Mouse (Mus musculus) kidney, embryonic 16.5 days (tissue): Measurements from ENCODE around the gene Cenpa. TPM values are rescaled to one million over a fixed set of nuclear protein-coding genes. Genes with fewer than 3 reads are reported as not detected.
"Not testable (repeated sequence)": the region's sequence is repeated elsewhere in the genome, so short reads cannot be mapped to it uniquely, and the experiment has no call there.

Source experiments
- ATAC-seq: fragments of 200-750 bp; cut with Nextera tagmentation; 2 replicates; pipeline ENCODE4 v1.8.0; 2017; ENCODE audit warnings: moderate TSS enrichment; ENCODE audit not compliant: low FRiP score, low TSS enrichment
- H3K27ac ChIP-seq: fragments of 300-500 bp; sonication (generic); 2 replicates; pipeline ENCODE4 v1.5.1; 2014; ENCODE audit warnings: low read length
- H3K27me3 ChIP-seq: fragments of 300-500 bp; sonication (generic); 2 replicates; pipeline ENCODE4 v1.6.1; 2014; ENCODE audit warnings: low read length, control low read depth, mixed read lengths; ENCODE audit not compliant: insufficient read depth
- H3K36me3 ChIP-seq: fragments of 300-500 bp; sonication (generic); 2 replicates; pipeline ENCODE4 v1.6.1; 2014; ENCODE audit warnings: low read length, control low read depth, mixed read lengths; ENCODE audit not compliant: insufficient read depth
- H3K4me1 ChIP-seq: fragments of 300-500 bp; sonication (generic); 2 replicates; pipeline ENCODE4 v1.6.1; 2014; ENCODE audit warnings: low read length, control low read depth, mixed read lengths; ENCODE audit not compliant: insufficient read depth
- H3K4me2 ChIP-seq: fragments of 300-500 bp; sonication (generic); replicated peaks from 2 replicates; pipeline ENCODE4 v1.6.1; 2014; ENCODE audit warnings: low read depth, low read length
- H3K4me3 ChIP-seq: fragments of 300-500 bp; sonication (generic); 2 replicates; pipeline ENCODE4 v1.5.1; 2014; ENCODE audit warnings: mild to moderate bottlenecking, low read length
- H3K9ac ChIP-seq: fragments of 300-500 bp; sonication (generic); replicated peaks from 2 replicates; pipeline ENCODE4 v1.6.1; 2014; ENCODE audit warnings: low read length
- H3K9me3 ChIP-seq: fragments of 300-500 bp; sonication (generic); 2 replicates; pipeline ENCODE4 v1.6.1; 2016; ENCODE audit warnings: low read length, control low read depth
- WGBS: fragments of 180-500 bp; shearing (Covaris S2); extraction: QIAGEN DNeasy Blood & Tissue Kit; methylation state at CpG from one replicate; pipeline ENCODE4 v1.1.7; 2014; 5-methylcytosine and 5-hydroxymethylcytosine counted together
- polyA plus RNA-seq: library from polyadenylated mRNA; unstranded; fragments of >200 nt; fragmentation: Nextera tagmentation; extraction: Ambion mirVana; gene quantifications from 2 replicates; pipeline ENCODE4 v1.2.1, GENCODE M21; 2015

Gene Cenpa
- polyA plus RNA-seq, 1 experiment from 2014 or later, result 266 TPM

GRCm38 (mm10) chr5:30669496-30669830 lies 2.9 kb downstream of the Cenpa start:
- 86% methylated on average over 3 of the region's 3 CpGs for WGBS
- no peak for ATAC-seq
- peaks cover 32% of the 10 kb centered on the region for H3K36me3 ChIP-seq
- H3K4me2 ChIP-seq, result no peak overlapping the region
- H3K27ac ChIP-seq, result no peak overlapping the region
- no peak overlapping the region for H3K9ac ChIP-seq
- no peak overlapping the region for H3K4me3 ChIP-seq
- peaks cover 22% of the 10 kb centered on the region for H3K4me1 ChIP-seq
- H3K27me3 ChIP-seq, result no peaks in the 10 kb centered on the region
- no peaks in the 10 kb centered on the region for H3K9me3 ChIP-seq

GRCm38 (mm10) chr5:30670091-30670490 lies 3.5 kb downstream of the Cenpa start:
- Histone ChIP-seq H3K9me3 (no peaks in the 10 kb centered on the region), H3K9ac (no peak overlapping the region), H3K4me1 (peaks cover 22% of the 10 kb centered on the region), H3K4me2 (no peak overlapping the region), H3K27ac (no peak overlapping the region), H3K27me3 (no peaks in the 10 kb centered on the region), H3K4me3 (no peak overlapping the region), H3K36me3 (peaks cover 36% of the 10 kb centered on the region)
- 90% methylated on average over 7 of the region's 7 CpGs for WGBS
- ATAC-seq, result no peak

- Histone ChIP-seq H3K36me3 (peaks cover 53% of the 10 kb centered on the region), H3K9me3 (no peaks in the 10 kb centered on the region), H3K4me1 (peaks cover 3% of the 10 kb centered on the region; the same call in 1 of the 2 replicates), H3K9ac (no peak overlapping the region), H3K4me2 (no peak overlapping the region), H3K27me3 (no peaks in the 10 kb centered on the region), H3K4me3 (no peak overlapping the region), H3K27ac (no peak overlapping the region)
- ATAC-seq, result no peak
- WGBS, result 69% methylated on average over 7 of the region's 7 CpGs
These were observed 7.4 kb downstream of the Cenpa start for GRCm38 (mm10) chr5:30674001-30674400.

GRCm38 (mm10) chr5:30676800-30677199 lies 10.2 kb downstream of the Cenpa start:
- 92% methylated on average over 7 of the region's 7 CpGs for WGBS
- Histone ChIP-seq H3K27me3 (no peaks in the 10 kb centered on the region), H3K4me1 (no peaks in the 10 kb centered on the region), H3K4me2 (no peak overlapping the region), H3K9ac (no peak overlapping the region), H3K4me3 (no peak overlapping the region), H3K36me3 (peaks cover 38% of the 10 kb centered on the region), H3K27ac (no peak overlapping the region), H3K9me3 (no peaks in the 10 kb centered on the region)
- no peak for ATAC-seq

- not testable (repeated sequence) for H3K27me3 ChIP-seq, H3K9ac ChIP-seq, H3K4me1 ChIP-seq, H3K27ac ChIP-seq, ATAC-seq, H3K4me2 ChIP-seq, H3K4me3 ChIP-seq, H3K9me3 ChIP-seq
- peaks cover 26% of the 10 kb centered on the region for H3K36me3 ChIP-seq
- 97% methylated on average over 3 of the region's 3 CpGs for WGBS
These were observed 11.5 kb downstream of the Cenpa start for GRCm38 (mm10) chr5:30678069-30678468.

- Histone ChIP-seq H3K27me3 (no peaks in the 10 kb centered on the region), H3K9me3 (no peaks in the 10 kb centered on the region), H3K27ac (no peak overlapping the region), H3K36me3 (peaks cover 20% of the 10 kb centered on the region), H3K4me2 (no peak overlapping the region), H3K9ac (no peak overlapping the region), H3K4me3 (no peak overlapping the region), H3K4me1 (no peaks in the 10 kb centered on the region)
- WGBS, result 96% methylated on average over 4 of the region's 4 CpGs
- ATAC-seq, result no peak
These were observed 12.2 kb downstream of the Cenpa start for GRCm38 (mm10) chr5:30678722-30679296.

GRCm38 (mm10) chr5:30679593-30679992 lies 13.0 kb downstream of the Cenpa start:
- H3K4me1 ChIP-seq, result no peaks in the 10 kb centered on the region
- no peak overlapping the region for H3K27ac ChIP-seq
- no peak for ATAC-seq
- no peak overlapping the region for H3K4me2 ChIP-seq
- no peak overlapping the region for H3K4me3 ChIP-seq
- H3K36me3 ChIP-seq, result peaks cover 20% of the 10 kb centered on the region
- H3K9me3 ChIP-seq, result no peaks in the 10 kb centered on the region
- no peak overlapping the region for H3K9ac ChIP-seq
- no peaks in the 10 kb centered on the region for H3K27me3 ChIP-seq
- WGBS, result 85% methylated on average over 5 of the region's 5 CpGs

GRCm38 (mm10) chr5:30681970-30682369 lies 15.4 kb downstream of the Cenpa start:
- Histone ChIP-seq H3K27ac (no peak overlapping the region), H3K9ac (no peak overlapping the region), H3K4me3 (no peak overlapping the region), H3K36me3 (no peaks in the 10 kb centered on the region), H3K4me1 (no peaks in the 10 kb centered on the region), H3K9me3 (no peaks in the 10 kb centered on the region), H3K4me2 (no peak overlapping the region), H3K27me3 (no peaks in the 10 kb centered on the region)
- ATAC-seq, result no peak
- WGBS, result 90% methylated on average over 5 of the region's 5 CpGs

- no peaks in the 10 kb centered on the region for H3K9me3 ChIP-seq
- no peaks in the 10 kb centered on the region for H3K4me1 ChIP-seq
- H3K27me3 ChIP-seq, result no peaks in the 10 kb centered on the region
- H3K4me2 ChIP-seq, result no peak overlapping the region
- no peak overlapping the region for H3K4me3 ChIP-seq
- no peak for ATAC-seq
- no peak overlapping the region for H3K27ac ChIP-seq
- H3K36me3 ChIP-seq, result no peaks in the 10 kb centered on the region
- H3K9ac ChIP-seq, result no peak overlapping the region
These were observed 16.5 kb downstream of the Cenpa start for GRCm38 (mm10) chr5:30682967-30683600.

- Histone ChIP-seq H3K4me2 (no peak overlapping the region), H3K27me3 (no peaks in the 10 kb centered on the region), H3K9me3 (no peaks in the 10 kb centered on the region), H3K9ac (no peak overlapping the region), H3K4me3 (no peak overlapping the region), H3K27ac (no peak overlapping the region), H3K4me1 (no peaks in the 10 kb centered on the region), H3K36me3 (no peaks in the 10 kb centered on the region)
- WGBS, result 78% methylated on average over 3 of the region's 3 CpGs
- no peak for ATAC-seq
These were observed 17.4 kb downstream of the Cenpa start for GRCm38 (mm10) chr5:30683993-30684392.
